Mouse (Mus musculus): ENCODE data around the gene Gm49353.

GRCm38 (mm10) chr10:29178003-29178402 lies 20.8 kb upstream of the Gm49353 start:
- TF ChIP-seq POLR2A (IDR thresholded peaks at IDR 0.05; ENCODE audit: borderline replicate concordance, low read depth, low read length), result no peak
- no peak for TF ChIP-seq CTCF (IDR thresholded peaks at IDR 0.05; ENCODE audit: low read depth, low read length)
